Mouse (Mus musculus) liver, adult 2 months (tissue): ENCODE measurements around the gene Mylk.

Source experiments
- CTCF ChIP-seq: fragments of 200-500 bp; IDR thresholded peaks from 2 replicates; pipeline ENCODE4 v1.5.1; 2011; ENCODE audit warnings: low read depth, low read length, control low read depth
- POLR2A ChIP-seq: fragments of 200-500 bp; IDR thresholded peaks from 2 replicates; pipeline ENCODE4 v1.6.1; 2011; ENCODE audit warnings: low read length, control low read depth; ENCODE audit not compliant: insufficient read depth; ENCODE audit errors: extremely low read depth

DNA sequence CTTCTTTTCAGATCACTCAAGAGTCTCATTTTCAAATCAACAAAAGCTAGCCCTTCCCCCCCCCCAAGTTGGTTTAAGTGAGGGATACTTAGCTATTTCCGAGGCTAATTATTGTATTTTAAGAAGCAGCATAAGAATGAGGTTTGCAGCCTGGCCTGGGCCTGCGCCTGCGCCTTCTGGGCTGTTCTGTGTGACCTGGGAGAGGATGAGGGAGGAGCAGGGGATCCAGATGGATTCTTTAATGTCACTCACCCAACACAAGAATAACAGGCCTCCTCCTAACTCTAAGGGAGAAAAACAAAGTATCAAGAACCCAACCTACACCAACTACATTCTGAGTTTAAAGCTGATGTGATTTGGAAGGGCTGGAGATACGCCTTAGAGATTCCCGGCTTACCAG, 214.3 kb downstream of the Mylk start:
- TF ChIP-seq CTCF (no peak), POLR2A (no peak)
